Mouse (Mus musculus) cerebellum, adult 9-11 months (tissue): ENCODE results near the gene Txndc16.

Experiments used
- DNase-seq: peaks from one replicate; pipeline ENCODE4 v3.0.0; 2022

Txndc16 gene

DNA sequence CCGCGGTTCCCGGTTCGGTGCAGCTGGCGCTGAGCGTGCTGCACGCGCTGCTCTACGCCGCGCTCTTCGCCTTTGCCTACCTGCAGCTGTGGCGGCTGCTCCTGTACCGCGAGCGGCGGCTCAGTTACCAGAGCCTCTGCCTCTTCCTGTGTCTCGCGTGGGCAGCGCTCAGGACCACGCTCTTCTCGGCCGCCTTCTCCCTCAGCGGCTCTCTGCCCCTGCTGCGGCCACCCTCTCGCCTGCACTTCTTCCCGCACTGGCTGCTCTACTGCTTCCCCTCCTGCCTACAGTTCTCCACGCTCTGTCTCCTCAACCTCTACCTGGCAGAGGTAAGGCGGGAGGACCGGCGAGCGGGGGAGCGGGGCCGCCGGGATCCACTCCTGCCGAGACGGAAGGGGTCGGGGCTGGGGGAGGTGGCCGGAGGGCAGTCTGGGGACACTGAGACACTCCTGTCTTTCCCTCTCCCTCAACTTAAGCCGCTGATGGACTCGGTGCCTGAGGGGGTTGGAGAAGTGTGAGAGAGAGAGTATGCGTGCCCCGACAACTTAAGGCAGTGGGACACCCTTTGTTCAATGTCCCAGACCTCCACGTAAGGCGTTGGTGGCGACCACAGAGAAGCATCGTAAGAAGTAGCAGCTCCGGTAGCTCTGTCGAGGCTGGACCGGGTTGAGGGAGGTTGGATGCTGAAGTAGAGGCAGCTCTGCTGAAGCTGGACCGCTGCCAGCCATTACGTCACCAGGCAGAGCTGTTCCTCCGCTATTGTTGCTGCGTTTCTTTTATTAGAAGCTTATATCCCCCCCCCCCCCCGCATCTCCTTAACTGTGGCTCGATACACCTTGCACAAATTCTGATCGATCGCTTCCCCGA lies at the start of gene Txndc16:
TSS of gene Txndc16 (minus strand) at position 239 of the 867 bp plus-strand sequence.
- DNase-seq = peak; percentile 93

GRCm38 (mm10) chr14:45263831-45264592 lies 43.9 kb upstream of the Txndc16 start:
- no peak for DNase-seq

- no peak for DNase-seq
Observed at GRCm38 (mm10) chr14:45251548-45252076, 31.5 kb upstream of the Txndc16 start.

- DNase-seq = no peak
Observed at GRCm38 (mm10) chr14:45241613-45242012, 21.5 kb upstream of the Txndc16 start.

GRCm38 (mm10) chr14:45239042-45239441 lies 18.9 kb upstream of the Txndc16 start:
- no peak for DNase-seq

GRCm38 (mm10) chr14:45220957-45221630 lies 966 bp upstream of the Txndc16 start:
- no peak for DNase-seq

GRCm38 (mm10) chr14:45219281-45220089 lies 643 bp downstream of the Txndc16 start, which contains the start of gene Gpr137c:
Gene Gpr137c, plus strand, starts transcription at chr14:45219717.
- DNase-seq = peak; percentile 100

GRCm38 (mm10) chr14:45217693-45218092 lies 2.4 kb downstream of the Txndc16 start:
- peak; percentile 32 for DNase-seq

DNA sequence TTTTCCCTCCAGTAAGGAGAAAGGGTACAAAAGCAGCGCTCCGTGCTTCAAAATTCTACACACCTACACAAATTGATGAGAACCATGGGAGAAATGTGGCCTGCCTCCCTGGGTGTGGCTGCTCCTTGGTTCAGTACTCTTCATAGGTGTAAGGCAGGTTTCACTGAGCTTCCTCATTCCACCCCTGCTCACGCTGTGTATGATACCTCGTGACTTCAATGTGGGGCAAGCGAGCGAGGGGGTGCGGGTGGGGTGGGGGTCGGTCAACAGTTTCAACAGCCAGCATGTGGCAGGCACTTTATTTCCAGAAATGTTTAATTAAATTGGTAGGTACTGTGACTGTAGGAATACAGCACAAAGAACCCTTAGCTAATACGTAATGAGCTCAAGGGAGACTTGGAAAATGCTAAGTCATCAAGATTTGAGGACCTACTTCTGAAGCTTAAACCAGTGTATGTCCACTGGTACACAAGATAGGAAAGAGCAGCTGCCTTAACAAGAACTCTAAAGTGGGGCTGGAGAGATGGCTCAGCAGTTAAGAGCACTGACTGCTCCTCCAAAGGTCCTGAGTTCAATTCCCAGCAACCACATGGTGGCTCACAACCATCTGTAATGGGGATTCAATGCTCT lies 3.3 kb downstream of the Txndc16 start:
- DNase-seq = no peak

DNA sequence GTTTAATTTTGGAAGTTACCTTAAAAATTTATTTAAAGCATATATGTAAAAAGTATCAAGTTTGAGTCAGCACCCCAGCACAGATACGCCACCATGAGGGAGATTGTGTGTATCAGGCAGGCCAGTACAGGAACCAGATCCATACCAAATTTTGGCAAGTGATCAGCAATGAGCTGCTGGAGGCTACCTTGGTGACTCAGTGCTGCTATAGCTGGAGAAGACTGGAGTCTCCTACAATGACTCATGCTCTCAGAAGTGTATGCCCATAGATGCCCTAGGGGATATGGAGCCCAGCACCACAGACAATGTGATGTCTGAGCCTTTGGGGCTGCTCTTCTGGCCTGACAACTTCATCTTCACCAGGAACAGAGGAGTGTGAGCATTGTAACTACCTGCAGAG lies 8.7 kb downstream of the Txndc16 start:
- no peak for DNase-seq

DNA sequence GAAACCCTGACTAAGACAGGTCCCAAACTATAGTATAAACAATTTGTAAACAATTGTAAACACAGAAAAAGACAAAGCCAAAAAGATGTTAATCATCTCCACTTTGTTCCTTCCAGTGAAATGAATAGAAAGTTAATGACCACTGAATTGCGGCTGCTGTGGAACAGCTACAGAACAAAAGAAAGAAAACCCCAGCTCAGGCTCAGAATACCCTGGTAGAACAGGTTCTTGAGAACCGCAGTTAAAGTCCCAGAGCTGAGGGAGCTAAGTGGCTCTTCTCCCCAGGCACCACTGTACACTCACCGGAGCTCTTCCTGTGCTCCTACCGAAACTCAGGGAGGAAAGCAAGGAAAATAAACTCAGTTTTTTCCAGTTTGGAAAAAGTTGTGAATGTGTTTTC lies 9.4 kb downstream of the Txndc16 start:
- no peak for DNase-seq

DNA sequence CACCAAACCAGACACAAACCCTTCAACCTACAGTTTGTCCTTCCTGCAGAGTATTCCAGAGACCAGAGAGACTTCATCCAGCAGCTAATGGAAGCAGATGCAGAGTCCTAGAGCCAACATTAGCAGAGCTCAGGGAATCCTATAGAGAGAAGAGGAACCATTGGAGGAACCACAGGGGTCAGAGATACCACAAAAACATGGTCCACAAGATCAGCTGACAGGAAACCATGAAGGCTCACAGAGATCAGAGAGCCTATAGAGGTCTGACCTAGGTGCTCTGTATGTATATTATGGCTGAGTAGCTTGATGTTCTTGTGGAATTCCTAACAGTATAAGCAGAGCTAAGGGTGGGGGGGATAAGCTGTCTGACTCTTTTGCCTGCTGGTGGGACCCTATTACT lies 19.5 kb downstream of the Txndc16 start:
- no peak for DNase-seq

DNA sequence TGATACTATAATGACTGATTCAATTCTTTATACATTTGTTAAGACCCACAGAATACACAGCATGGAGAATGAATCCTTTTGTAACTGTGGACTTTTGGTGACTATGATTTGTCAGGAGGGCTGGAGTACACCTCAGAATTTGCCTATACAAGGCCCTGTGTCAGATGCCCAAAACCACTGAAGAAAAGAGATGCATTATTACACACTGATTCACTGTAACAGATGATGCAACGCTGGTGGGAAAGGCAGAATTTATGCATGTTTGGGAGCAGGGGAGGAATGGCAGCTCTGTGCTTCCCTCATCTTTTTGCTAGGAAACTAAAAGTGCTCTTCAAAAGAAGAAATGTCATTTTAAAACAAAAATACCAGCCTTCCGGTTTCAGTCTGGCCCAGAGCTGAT lies 29.1 kb downstream of the Txndc16 start:
- no peak for DNase-seq

GRCm38 (mm10) chr14:45181611-45182010 lies 38.5 kb downstream of the Txndc16 start:
- DNase-seq = no peak

- no peak for DNase-seq
Observed at GRCm38 (mm10) chr14:45179606-45180005, 40.5 kb downstream of the Txndc16 start.

GRCm38 (mm10) chr14:45179186-45179585 lies 40.9 kb downstream of the Txndc16 start:
- no peak for DNase-seq

DNA sequence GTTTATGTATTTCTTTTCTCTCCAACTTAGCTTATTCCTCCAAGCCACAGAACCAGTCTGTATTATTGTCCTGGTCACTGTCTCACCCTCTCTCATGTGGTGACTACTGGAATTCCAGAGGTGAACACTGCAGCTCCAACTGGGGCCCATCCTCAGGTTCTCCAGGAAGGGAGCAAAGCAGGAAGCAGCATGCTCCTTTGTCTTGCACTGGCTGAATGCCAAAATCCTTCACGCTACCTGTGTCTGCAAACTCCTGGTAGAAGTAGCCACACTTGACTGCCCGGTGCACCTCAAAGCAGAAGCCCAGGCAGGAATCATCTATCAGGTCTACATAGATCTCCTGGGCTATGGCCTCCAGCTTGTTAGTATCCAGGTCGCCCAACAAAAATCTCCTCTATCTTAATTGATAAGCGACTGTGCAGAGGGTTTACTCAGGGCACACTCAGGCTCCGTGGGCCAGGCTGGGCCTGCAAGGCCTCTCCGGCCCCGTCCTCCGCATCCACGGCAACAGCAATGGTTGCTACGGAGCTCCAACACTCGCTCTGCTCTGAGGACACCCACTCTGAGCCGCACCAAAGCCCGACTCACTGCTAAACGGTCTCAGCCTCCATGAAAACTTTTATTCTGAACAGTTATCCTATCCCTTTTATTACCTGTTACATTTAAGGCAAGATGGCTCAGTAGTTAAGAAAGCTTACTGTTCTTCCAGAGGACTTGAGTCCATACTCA lies 45.0 kb downstream of the Txndc16 start:
- no peak for DNase-seq

DNA sequence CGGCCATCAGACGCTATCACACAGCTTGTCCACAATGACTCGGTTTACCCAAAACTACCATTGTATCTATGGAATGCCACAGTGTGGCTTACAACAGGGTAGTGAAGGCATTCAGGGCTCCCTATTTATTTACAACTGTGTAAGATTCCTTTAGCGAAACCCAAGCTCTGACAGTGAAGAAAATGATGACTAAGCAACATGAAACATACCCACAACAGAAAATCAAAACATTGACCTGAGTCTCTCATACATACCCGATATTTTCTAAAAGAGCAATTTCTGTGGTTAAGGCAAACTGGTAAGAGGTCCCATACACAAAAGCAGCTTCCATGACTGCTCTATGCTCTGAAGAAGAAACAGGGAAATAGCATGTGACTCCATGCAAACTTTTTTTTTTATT lies 47.9 kb downstream of the Txndc16 start:
- no peak for DNase-seq

GRCm38 (mm10) chr14:45167366-45167765 lies 52.8 kb downstream of the Txndc16 start:
- no peak for DNase-seq

- DNase-seq = no peak
Observed at GRCm38 (mm10) chr14:45155511-45156173, 64.5 kb downstream of the Txndc16 start.
